Mouse (Mus musculus) limb, embryonic 10.5 days (tissue): ENCODE measurements around the gene Slc25a48. TPM values are rescaled to one million over a fixed set of nuclear protein-coding genes. Genes with fewer than 3 reads are reported as not detected.

Experiments
- polyA plus RNA-seq: library from polyadenylated mRNA; unstranded; fragments of >200 nt; fragmentation: Nextera tagmentation; extraction: Ambion mirVana; gene quantifications from 2 replicates; pipeline ENCODE4 v1.2.1, GENCODE M21; 2016

Slc25a48 gene
- polyA plus RNA-seq, 1 experiment from 2014 or later = not detected

Other genes starting within 250 kb of the Slc25a48 start
- gene Neurog1, start 186.2 kb upstream of the Slc25a48 start, polyA plus RNA-seq = 0.11 TPM in 1 of 2 replicates, not detected in the other
- 29.8 and 112 TPM in 2 replicates for gene Cxcl14, start 141.8 kb upstream of the Slc25a48 start, polyA plus RNA-seq
- gene Gm3045, start 11.8 kb upstream of the Slc25a48 start, polyA plus RNA-seq = not detected in 2 replicates
- gene Il9, start 43.9 kb downstream of the Slc25a48 start, polyA plus RNA-seq = not detected in 2 replicates
- gene Fbxl21, start 84.1 kb downstream of the Slc25a48 start, polyA plus RNA-seq = 1.1 and 1.4 TPM in 2 replicates
- gene Lect2, start 110.1 kb downstream of the Slc25a48 start, polyA plus RNA-seq = not detected in 2 replicates
- 26.3 and 38.9 TPM in 2 replicates for gene Tgfbi, start 171.2 kb downstream of the Slc25a48 start, polyA plus RNA-seq